Mouse (Mus musculus): ENCODE measurements at regions not wholly inside any gene's neighbourhood (a gene's known extent, or its start where the extent isn't known, plus 50 kb on each side); places are given as distances from the start of the nearest gene placed in this dataset.

- Histone ChIP-seq H3K36me3 (ENCODE audit: control insufficient read depth, insufficient read depth) (no peaks in the 10 kb centered on the region), H3K4me3 (ENCODE audit: insufficient read depth, poor library complexity, severe bottlenecking) (no peak overlapping the region), H3ac (ENCODE audit: control insufficient read depth, insufficient read length, low read depth) (no peak overlapping the region), H3K79me3 (ENCODE audit: low read depth) (no peaks in the 10 kb centered on the region), H3K79me2 (ENCODE audit: control insufficient read depth, insufficient read depth) (no peaks in the 10 kb centered on the region), H3K27me3 (ENCODE audit: control insufficient read depth, insufficient read depth, insufficient read length) (no peaks in the 10 kb centered on the region)
- no peak for TF ChIP-seq MAX (IDR thresholded peaks at IDR 0.05)
- no peak for TF ChIP-seq MYOG (IDR thresholded peaks at IDR 0.05; ENCODE audit: control insufficient read depth, extremely low read depth, insufficient read length)
- TF ChIP-seq CEBPB (IDR thresholded peaks at IDR 0.05; ENCODE audit: low read depth) = no peak
- TF ChIP-seq USF1 (IDR thresholded peaks at IDR 0.05; ENCODE audit: low read depth) = no peak
- TF ChIP-seq MYOD1 (IDR thresholded peaks at IDR 0.05; ENCODE audit: control insufficient read depth, insufficient read length, low read depth) = no peak
- no peak for TF ChIP-seq CTCF (IDR thresholded peaks at IDR 0.05; ENCODE audit: control insufficient read depth, insufficient read depth, insufficient read length)
- no peak for TF ChIP-seq FOSL1 (IDR thresholded peaks at IDR 0.05; ENCODE audit: insufficient read depth, low read length, poor library complexity, severe bottlenecking)
Observed at GRCm38 (mm10) chr13:90334934-90335740, 245.7 kb upstream of the Xrcc4 start.

GRCm38 (mm10) chr13:90334286-90334685 is 244.9 kb upstream of the Xrcc4 start:
- Histone ChIP-seq H3K36me3 (ENCODE audit: control insufficient read depth, insufficient read depth) (no peaks in the 10 kb centered on the region), H3K79me2 (ENCODE audit: control insufficient read depth, insufficient read depth) (no peaks in the 10 kb centered on the region), H3K27me3 (ENCODE audit: control insufficient read depth, insufficient read depth, insufficient read length) (no peaks in the 10 kb centered on the region), H3K4me3 (ENCODE audit: insufficient read depth, poor library complexity, severe bottlenecking) (no peak overlapping the region), H3ac (ENCODE audit: control insufficient read depth, insufficient read length, low read depth) (no peak overlapping the region), H3K79me3 (ENCODE audit: low read depth) (no peaks in the 10 kb centered on the region)
- TF ChIP-seq MAX (IDR thresholded peaks at IDR 0.05) (no peak), MYOD1 (IDR thresholded peaks at IDR 0.05; ENCODE audit: control insufficient read depth, insufficient read length, low read depth) (no peak), USF1 (IDR thresholded peaks at IDR 0.05; ENCODE audit: low read depth) (no peak), CTCF (IDR thresholded peaks at IDR 0.05; ENCODE audit: control insufficient read depth, insufficient read depth, insufficient read length) (no peak)

DNA sequence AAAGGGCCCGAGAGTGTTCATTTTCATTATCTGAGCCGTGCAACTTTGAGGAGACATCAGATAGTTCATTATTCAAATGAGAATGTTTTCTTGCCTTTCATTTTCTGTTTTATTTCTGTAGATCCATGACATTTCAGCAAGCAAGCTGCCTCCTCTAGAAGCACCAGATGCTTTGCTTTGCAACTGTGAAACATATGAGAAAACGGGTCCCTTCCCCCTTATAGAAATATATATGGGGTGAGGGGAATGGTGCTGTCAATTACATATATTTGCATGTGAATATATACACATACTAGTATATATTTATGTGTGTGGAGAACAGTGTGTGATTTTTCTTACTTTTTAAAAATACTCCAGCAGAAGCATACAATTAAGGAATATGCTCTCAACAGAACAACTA is 235.8 kb upstream of the Xrcc4 start:
- no peak for TF ChIP-seq USF1 (IDR thresholded peaks at IDR 0.05; ENCODE audit: low read depth)
- TF ChIP-seq MYOD1 (IDR thresholded peaks at IDR 0.05; ENCODE audit: control insufficient read depth, insufficient read length, low read depth) = no peak
- H3ac ChIP-seq (ENCODE audit: control insufficient read depth, insufficient read length, low read depth) = no peak overlapping the region
- H3K79me3 ChIP-seq (ENCODE audit: low read depth) = no peaks in the 10 kb centered on the region

DNA sequence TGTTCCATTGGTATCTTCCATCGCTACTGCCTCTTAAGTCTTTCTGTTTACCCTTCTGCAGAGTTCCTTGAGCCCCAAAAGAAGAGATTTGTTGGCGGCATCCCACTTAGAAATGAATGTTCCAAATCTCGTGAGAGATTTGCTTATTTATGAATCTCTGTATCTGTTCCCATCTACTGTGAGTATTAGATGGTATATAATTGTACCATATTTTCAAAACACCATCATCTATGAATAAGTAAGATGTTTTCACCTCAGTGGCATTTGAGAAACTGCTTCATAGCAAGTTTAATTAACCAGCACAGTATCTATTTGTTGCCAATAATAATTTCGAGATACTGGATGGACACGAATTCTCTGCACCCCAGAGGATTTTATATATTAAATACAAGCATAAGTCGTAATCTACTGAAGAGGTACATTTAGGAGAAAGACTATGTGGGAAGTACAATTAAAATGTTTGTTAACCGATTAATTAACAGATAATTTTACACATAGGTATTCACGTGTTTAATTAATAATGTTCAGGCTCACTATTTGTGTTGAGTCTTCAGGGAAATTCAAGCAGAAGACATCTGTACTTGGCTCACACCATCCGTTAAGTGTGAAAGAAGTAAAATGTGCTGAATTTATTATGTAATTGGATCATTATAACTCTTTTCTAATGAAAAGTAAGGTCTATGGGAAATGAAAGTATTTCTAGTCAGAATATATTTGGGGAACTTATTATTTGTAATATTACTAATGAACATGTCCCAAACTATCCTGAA is 224.0 kb upstream of the Xrcc4 start:
- no peaks in the 10 kb centered on the region for H3K27me3 ChIP-seq (ENCODE audit: control insufficient read depth, insufficient read depth, insufficient read length)
- H3K79me3 ChIP-seq (ENCODE audit: low read depth) = no peaks in the 10 kb centered on the region
- no peak for TF ChIP-seq MAX (IDR thresholded peaks at IDR 0.05)
- TF ChIP-seq CTCF (IDR thresholded peaks at IDR 0.05; ENCODE audit: control insufficient read depth, insufficient read depth, insufficient read length) = no peak
- TF ChIP-seq MYOG (IDR thresholded peaks at IDR 0.05; ENCODE audit: control insufficient read depth, extremely low read depth, insufficient read length) = no peak
- no peak for TF ChIP-seq CEBPB (IDR thresholded peaks at IDR 0.05; ENCODE audit: low read depth)
- no peak for TF ChIP-seq FOSL1 (IDR thresholded peaks at IDR 0.05; ENCODE audit: insufficient read depth, low read length, poor library complexity, severe bottlenecking)
- TF ChIP-seq MYOD1 (IDR thresholded peaks at IDR 0.05; ENCODE audit: control insufficient read depth, insufficient read length, low read depth) = no peak
- no peak for TF ChIP-seq USF1 (IDR thresholded peaks at IDR 0.05; ENCODE audit: low read depth)

More for the DNA sequence above, 235.8 kb upstream of the Xrcc4 start:
- Histone ChIP-seq H3K4me3 (ENCODE audit: insufficient read depth, poor library complexity, severe bottlenecking) (no peak overlapping the region), H3K36me3 (ENCODE audit: control insufficient read depth, insufficient read depth) (no peaks in the 10 kb centered on the region), H3K27me3 (ENCODE audit: control insufficient read depth, insufficient read depth, insufficient read length) (no peaks in the 10 kb centered on the region), H3K79me2 (ENCODE audit: control insufficient read depth, insufficient read depth) (no peaks in the 10 kb centered on the region)

DNA sequence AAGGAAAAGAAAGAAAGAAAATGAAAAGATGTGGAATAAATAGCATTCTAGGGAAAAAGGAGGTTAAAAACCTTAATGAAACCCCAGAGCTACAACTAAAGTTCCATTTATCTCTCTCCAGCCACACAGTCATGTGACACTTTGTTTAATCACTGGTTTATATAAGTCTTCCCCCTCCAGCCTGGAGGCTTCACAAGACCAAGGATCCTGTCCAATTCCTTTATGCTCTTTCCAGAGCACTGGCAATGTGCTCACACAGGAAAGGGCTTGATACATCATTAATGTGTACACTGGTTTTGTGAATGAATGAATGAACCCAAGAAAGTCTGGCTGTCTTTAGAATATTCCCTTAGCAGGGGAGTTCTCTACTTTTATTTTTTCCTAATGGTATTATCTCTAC is 221.1 kb upstream of the Xrcc4 start:
- H3ac ChIP-seq (ENCODE audit: control insufficient read depth, insufficient read length, low read depth) = no peak overlapping the region
- no peaks in the 10 kb centered on the region for H3K79me2 ChIP-seq (ENCODE audit: control insufficient read depth, insufficient read depth)
- H3K27me3 ChIP-seq (ENCODE audit: control insufficient read depth, insufficient read depth, insufficient read length) = no peaks in the 10 kb centered on the region

More for the DNA sequence above, 224.0 kb upstream of the Xrcc4 start:
- no peak overlapping the region for H3K4me3 ChIP-seq (ENCODE audit: insufficient read depth, poor library complexity, severe bottlenecking)
- no peaks in the 10 kb centered on the region for H3K36me3 ChIP-seq (ENCODE audit: control insufficient read depth, insufficient read depth)
- no peak overlapping the region for H3ac ChIP-seq (ENCODE audit: control insufficient read depth, insufficient read length, low read depth)
- H3K79me2 ChIP-seq (ENCODE audit: control insufficient read depth, insufficient read depth) = no peaks in the 10 kb centered on the region

More for the DNA sequence above, 221.1 kb upstream of the Xrcc4 start:
- no peaks in the 10 kb centered on the region for H3K79me3 ChIP-seq (ENCODE audit: low read depth)
- H3K4me3 ChIP-seq (ENCODE audit: insufficient read depth, poor library complexity, severe bottlenecking) = no peak overlapping the region
- H3K36me3 ChIP-seq (ENCODE audit: control insufficient read depth, insufficient read depth) = no peaks in the 10 kb centered on the region
- TF ChIP-seq CTCF (IDR thresholded peaks at IDR 0.05; ENCODE audit: control insufficient read depth, insufficient read depth, insufficient read length) (no peak), MYOD1 (IDR thresholded peaks at IDR 0.05; ENCODE audit: control insufficient read depth, insufficient read length, low read depth) (no peak), FOSL1 (IDR thresholded peaks at IDR 0.05; ENCODE audit: insufficient read depth, low read length, poor library complexity, severe bottlenecking) (no peak), USF1 (IDR thresholded peaks at IDR 0.05; ENCODE audit: low read depth) (no peak), CEBPB (IDR thresholded peaks at IDR 0.05; ENCODE audit: low read depth) (no peak), MYOG (IDR thresholded peaks at IDR 0.05; ENCODE audit: control insufficient read depth, extremely low read depth, insufficient read length) (no peak), MAX (IDR thresholded peaks at IDR 0.05) (no peak)
